7 mouse cellular contexts compared by ENCODE assay signal in genomic region chr5:92841474-92841873, GRCm38 (mm10).
DNase-seq lines count a peak whose midpoint lies in the region; ATAC-seq lines count a peak whose summit lies in the region.

No protein-coding gene starts in this region.

- H3K4me3 ChIP-seq in heart, embryonic 14.5 days (ENCODE audit: control insufficient read depth in 1 of 2, insufficient read depth in 1 of 2, low read depth in 1 of 2, low read length in 2 of 2) = no peak overlapping the region
- no peak overlapping the region for H3K4me3 ChIP-seq in stomach, embryonic 16.5 days (replicated peaks; ENCODE audit: low read length)

- WGBS in heart, embryonic 14.5 days = 58% methylated on average over 5 of the region's 5 CpGs
- 22% methylated on average over 5 of the region's 5 CpGs for WGBS in stomach, embryonic 16.5 days

- peak; percentile 61 for DNase-seq in ovary, adult 18-20 months (ENCODE audit: low spot score)
- DNase-seq in ovary, postnatal 10 days (ENCODE audit: low spot score) = no peak
- DNase-seq in kidney, postnatal 4 days = peak; percentile 33 to 56
- no peak for DNase-seq in embryo, embryonic 11 days
- no peak for DNase-seq in cerebellum, postnatal 14 days

- H3K9me3 ChIP-seq in heart, embryonic 14.5 days (ENCODE audit: control insufficient read depth, low read length) = no peaks in the 10 kb centered on the region
- no peaks in the 10 kb centered on the region for H3K9me3 ChIP-seq in stomach, embryonic 16.5 days (replicated peaks; ENCODE audit: control insufficient read depth, low read length)

- H3K27me3 ChIP-seq in heart, embryonic 14.5 days (ENCODE audit: control insufficient read depth, insufficient read depth, low read length) = no peaks in the 10 kb centered on the region
- H3K27me3 ChIP-seq in stomach, embryonic 16.5 days (ENCODE audit: control insufficient read depth, insufficient read depth, low read length) = no peaks in the 10 kb centered on the region

- H3K9ac ChIP-seq in heart, embryonic 14.5 days (ENCODE audit: low read length) = no peak overlapping the region
- no peak overlapping the region for H3K9ac ChIP-seq in stomach, embryonic 16.5 days (ENCODE audit: low read length)

- peak overlapping the region; percentile 14 to 20; a peak in 1 of 4 replicates for H3K27ac ChIP-seq in heart, embryonic 14.5 days (replicated peaks in 1 of 2; ENCODE audit: control insufficient read depth in 1 of 2, insufficient read depth in 1 of 2, low read depth in 2 of 2, low read length in 2 of 2)
- peak overlapping the region; percentile 46; the same call in 1 of the 2 replicates for H3K27ac ChIP-seq in stomach, embryonic 16.5 days (ENCODE audit: low read length)

- ATAC-seq in heart, embryonic 14.5 days (ENCODE audit: insufficient number of reproducible peaks, insufficient read depth, low FRiP score, low read depth) = peak; percentile 66; the same call in 1 of the 2 replicates
- ATAC-seq in stomach, embryonic 16.5 days (ENCODE audit: insufficient read depth, low FRiP score) = peak; percentile 76; the same call in 1 of the 2 replicates

- H3K4me2 ChIP-seq in heart, embryonic 14.5 days (ENCODE audit: low read length) = no peak overlapping the region
- H3K4me2 ChIP-seq in stomach, embryonic 16.5 days (ENCODE audit: low read depth, low read length) = no peak overlapping the region

- no peaks in the 10 kb centered on the region for H3K36me3 ChIP-seq in heart, embryonic 14.5 days (ENCODE audit: control insufficient read depth, insufficient read depth, low read length)
- no peaks in the 10 kb centered on the region for H3K36me3 ChIP-seq in stomach, embryonic 16.5 days (ENCODE audit: control insufficient read depth, insufficient read depth, low read length)

- H3K4me1 ChIP-seq in heart, embryonic 14.5 days (ENCODE audit: control insufficient read depth in 2 of 2, insufficient read depth in 2 of 2, low read length in 2 of 2) = peaks cover 10 to 36% of the 10 kb centered on the region in 2 experiments
- H3K4me1 ChIP-seq in stomach, embryonic 16.5 days (ENCODE audit: control insufficient read depth, insufficient read depth, low read length) = peaks cover 30% of the 10 kb centered on the region

Comparison
In these comparisons a context has a peak if more than half of its experiments do, and no peak if none do; other contexts are left out.
1. DNase-seq: peak in ovary, adult 18-20 months (single experiment) and kidney, postnatal 4 days (2 of 2); none in ovary, postnatal 10 days (single experiment), embryo, embryonic 11 days (single experiment) and cerebellum, postnatal 14 days (0 of 2).